Mouse (Mus musculus): ENCODE measurements around the gene Ccdc184. TPM values are rescaled to one million over a fixed set of nuclear protein-coding genes. Genes with fewer than 3 reads are reported as not detected.
A peak's percentile ranks its signal among the peaks of the same experiment; 100 is the strongest.

The Ccdc184 gene
- total RNA-seq, 2 experiments from 2014 or later = 28.3 TPM

- intact Hi-C loops (cut with DNase I) = loop anchor here (5.0 kb wide), 1 partner anchor 61 kb away; the partner anchor contains the start of genes Pfkm and Senp1
- no peak for DNase-seq (ENCODE audit: low spot score in 2 of 2)
Observed at GRCm38 (mm10) chr15:98153625-98154024, 13.3 kb upstream of the Ccdc184 start.

GRCm38 (mm10) chr15:98154146-98154545, 12.8 kb upstream of the Ccdc184 start:
- intact Hi-C loops (cut with DNase I) = loop anchor here (5.0 kb wide), 1 partner anchor 62 kb away; the partner anchor contains the start of genes Pfkm and Senp1
- DNase-seq (ENCODE audit: low spot score in 2 of 2) = no peak

- intact Hi-C loops (cut with DNase I) = loop anchor here (5.0 kb wide), 1 partner anchor 62 kb away; the partner anchor contains the start of genes Pfkm and Senp1
- DNase-seq (ENCODE audit: low spot score in 2 of 2) = no peak
Observed at GRCm38 (mm10) chr15:98154631-98155030, 12.3 kb upstream of the Ccdc184 start.

GRCm38 (mm10) chr15:98155272-98155671, 11.7 kb upstream of the Ccdc184 start:
- intact Hi-C loops (cut with DNase I) = no loop called here

GRCm38 (mm10) chr15:98155944-98156343, 11.0 kb upstream of the Ccdc184 start:
- intact Hi-C loops (cut with DNase I) = no loop called here
- no peak for DNase-seq (ENCODE audit: low spot score in 2 of 2)

More at GRCm38 (mm10) chr15:98155272-98155671, 11.7 kb upstream of the Ccdc184 start:
- no peak for DNase-seq (ENCODE audit: low spot score in 2 of 2)

GRCm38 (mm10) chr15:98157253-98157652, 9.7 kb upstream of the Ccdc184 start:
- no peak for DNase-seq (ENCODE audit: low spot score in 2 of 2)
- intact Hi-C loops (cut with DNase I) = no loop called here

GRCm38 (mm10) chr15:98161026-98161805, 5.7 kb upstream of the Ccdc184 start:
- DNase-seq (ENCODE audit: low spot score in 2 of 2) = no peak
- intact Hi-C loops (cut with DNase I) = loop anchor here (10.0 kb wide), 1 partner anchor 196 kb away; the partner anchor contains the start of gene Tmem106c

GRCm38 (mm10) chr15:98162561-98162960, 4.4 kb upstream of the Ccdc184 start:
- intact Hi-C loops (cut with DNase I) = loop anchor here (10.0 kb wide), 1 partner anchor 198 kb away; the partner anchor contains the start of gene Tmem106c
- no peak for DNase-seq (ENCODE audit: low spot score in 2 of 2)

- intact Hi-C loops (cut with DNase I) = loop anchor here (5.0 to 10.0 kb wide), 2 partner anchors 73 to 201 kb away; partner anchors contain the start of genes Pfkm, Senp1 and Tmem106c
- no peak for DNase-seq (ENCODE audit: low spot score in 2 of 2)
Observed at GRCm38 (mm10) chr15:98165525-98165924, 1.4 kb upstream of the Ccdc184 start, which contains the start of gene Asb8. Gene Asb8, minus strand, starts transcription at chr15:98165625.

- intact Hi-C loops (cut with DNase I) = loop anchor here (5.0 to 10.0 kb wide), 2 partner anchors 76 to 203 kb away; partner anchors contain the start of genes Pfkm, Senp1 and Tmem106c
- DNase-seq (ENCODE audit: low spot score in 2 of 2) = peak; percentile 93 to 95
Observed at GRCm38 (mm10) chr15:98167645-98168621, 975 bp downstream of the Ccdc184 start.

GRCm38 (mm10) chr15:98168622-98169004, 1.7 kb downstream of the Ccdc184 start:
- intact Hi-C loops (cut with DNase I) = loop anchor here (5.0 to 10.0 kb wide), 2 partner anchors 76 to 204 kb away; partner anchors contain the start of genes Pfkm, Senp1 and Tmem106c
- DNase-seq (ENCODE audit: low spot score in 2 of 2) = no peak

- DNase-seq (ENCODE audit: low spot score in 2 of 2) = peak; percentile 67 to 92
- intact Hi-C loops (cut with DNase I) = no loop called here
Observed at GRCm38 (mm10) chr15:98170365-98170764, 3.4 kb downstream of the Ccdc184 start.

- intact Hi-C loops (cut with DNase I) = no loop called here
- no peak for DNase-seq (ENCODE audit: low spot score in 2 of 2)
Observed at GRCm38 (mm10) chr15:98170917-98171316, 4.0 kb downstream of the Ccdc184 start.

- intact Hi-C loops (cut with DNase I) = no loop called here
Observed at GRCm38 (mm10) chr15:98172113-98172512, 5.2 kb downstream of the Ccdc184 start.

GRCm38 (mm10) chr15:98173821-98174220, 6.9 kb downstream of the Ccdc184 start:
- peak; percentile 92 to 96 for DNase-seq (ENCODE audit: low spot score in 2 of 2)
- intact Hi-C loops (cut with DNase I) = no loop called here

More at GRCm38 (mm10) chr15:98172113-98172512, 5.2 kb downstream of the Ccdc184 start:
- DNase-seq (ENCODE audit: low spot score in 2 of 2) = no peak

- DNase-seq (ENCODE audit: low spot score in 2 of 2) = no peak
- intact Hi-C loops (cut with DNase I) = no loop called here
Observed at GRCm38 (mm10) chr15:98177320-98177719, 10.4 kb downstream of the Ccdc184 start.

GRCm38 (mm10) chr15:98180567-98181131, 13.7 kb downstream of the Ccdc184 start:
- intact Hi-C loops (cut with DNase I) = loop anchor here (5.0 to 10.0 kb wide), 2 partner anchors 114 to 212 kb away; partner anchors contain the start of gene Zfp641
- DNase-seq (ENCODE audit: low spot score in 2 of 2) = no peak

- intact Hi-C loops (cut with DNase I) = loop anchor here (5.0 to 10.0 kb wide), 2 partner anchors 114 to 211 kb away; partner anchors contain the start of gene Zfp641
- peak; percentile 91 to 97 for DNase-seq (ENCODE audit: low spot score in 2 of 2)
Observed at GRCm38 (mm10) chr15:98181132-98181711, 14.3 kb downstream of the Ccdc184 start.
